Mouse (Mus musculus) cerebellum, adult 8-10 months (tissue): ENCODE results near the gene Ywhag.

Experiments used
- DNase-seq: peaks from one replicate; pipeline ENCODE4 v3.0.0; 2022

Gene Ywhag

GRCm38 (mm10) chr5:135950710-135951412 lies 16.4 kb upstream of the Ywhag start:
- DNase-seq: no peak

- no peak for DNase-seq
Measured at GRCm38 (mm10) chr5:135946621-135947020, 12.2 kb upstream of the Ywhag start.

- no peak for DNase-seq
Measured at GRCm38 (mm10) chr5:135945916-135946408, 11.5 kb upstream of the Ywhag start.

GRCm38 (mm10) chr5:135942710-135943109 lies 8.3 kb upstream of the Ywhag start:
- DNase-seq: no peak

GRCm38 (mm10) chr5:135940587-135940986 lies 6.2 kb upstream of the Ywhag start:
- DNase-seq: no peak

GRCm38 (mm10) chr5:135935641-135936190 lies 1.3 kb upstream of the Ywhag start:
- DNase-seq: no peak

- DNase-seq: no peak
Measured at GRCm38 (mm10) chr5:135935176-135935523, 734 bp upstream of the Ywhag start.

GRCm38 (mm10) chr5:135933900-135934441 lies 445 bp downstream of the Ywhag start:
- DNase-seq: peak; percentile 75

- no peak for DNase-seq
Measured at GRCm38 (mm10) chr5:135933222-135933899, 1.1 kb downstream of the Ywhag start.

GRCm38 (mm10) chr5:135932359-135932758 lies 2.1 kb downstream of the Ywhag start:
- no peak for DNase-seq

- no peak for DNase-seq
Measured at GRCm38 (mm10) chr5:135931526-135931925, 2.9 kb downstream of the Ywhag start.

- DNase-seq: no peak
Measured at GRCm38 (mm10) chr5:135929685-135930424, 4.6 kb downstream of the Ywhag start.

GRCm38 (mm10) chr5:135923901-135924300 lies 10.5 kb downstream of the Ywhag start:
- DNase-seq: no peak

- no peak for DNase-seq
Measured at GRCm38 (mm10) chr5:135919902-135920301, 14.5 kb downstream of the Ywhag start.

- no peak for DNase-seq
Measured at GRCm38 (mm10) chr5:135918593-135918992, 15.8 kb downstream of the Ywhag start.

GRCm38 (mm10) chr5:135918059-135918437 lies 16.4 kb downstream of the Ywhag start:
- DNase-seq: no peak

GRCm38 (mm10) chr5:135917327-135918058 lies 16.9 kb downstream of the Ywhag start:
- DNase-seq: no peak

GRCm38 (mm10) chr5:135916601-135917000 lies 17.8 kb downstream of the Ywhag start:
- peak; percentile 68 for DNase-seq

- no peak for DNase-seq
Measured at GRCm38 (mm10) chr5:135916051-135916565, 18.3 kb downstream of the Ywhag start.

- DNase-seq: no peak
Measured at GRCm38 (mm10) chr5:135914156-135914555, 20.3 kb downstream of the Ywhag start.

GRCm38 (mm10) chr5:135913201-135913600 lies 21.2 kb downstream of the Ywhag start:
- no peak for DNase-seq

GRCm38 (mm10) chr5:135911633-135912220 lies 22.7 kb downstream of the Ywhag start:
- DNase-seq: no peak
